Mouse (Mus musculus) testis, postnatal 10 days (tissue): Measurements from ENCODE around the gene Xpo6.

Experiments
- DNase-seq: peaks from one replicate; pipeline ENCODE4 v3.0.0; 2021; ENCODE audit warnings: low spot score

Xpo6 gene

GRCm38 (mm10) chr7:126194175-126194574, 6.1 kb downstream of the Xpo6 start:
- no peak for DNase-seq

- no peak for DNase-seq
Measured at GRCm38 (mm10) chr7:126191471-126191870, 8.8 kb downstream of the Xpo6 start.

GRCm38 (mm10) chr7:126189517-126189916, 10.8 kb downstream of the Xpo6 start:
- no peak for DNase-seq

GRCm38 (mm10) chr7:126185999-126186398, 14.3 kb downstream of the Xpo6 start:
- DNase-seq = no peak

GRCm38 (mm10) chr7:126183583-126183982, 16.7 kb downstream of the Xpo6 start:
- no peak for DNase-seq

GRCm38 (mm10) chr7:126181487-126181886, 18.8 kb downstream of the Xpo6 start:
- DNase-seq = no peak

GRCm38 (mm10) chr7:126180956-126181355, 19.3 kb downstream of the Xpo6 start:
- DNase-seq = peak; percentile 68

- DNase-seq = no peak
Measured at GRCm38 (mm10) chr7:126178804-126179203, 21.5 kb downstream of the Xpo6 start.

- no peak for DNase-seq
Measured at GRCm38 (mm10) chr7:126175999-126176398, 24.3 kb downstream of the Xpo6 start.

- DNase-seq = no peak
Measured at GRCm38 (mm10) chr7:126175456-126175855, 24.8 kb downstream of the Xpo6 start.

GRCm38 (mm10) chr7:126174863-126175262, 25.4 kb downstream of the Xpo6 start:
- DNase-seq = no peak

- DNase-seq = no peak
Measured at GRCm38 (mm10) chr7:126172001-126172400, 28.3 kb downstream of the Xpo6 start.

- DNase-seq = no peak
Measured at GRCm38 (mm10) chr7:126168584-126168983, 31.7 kb downstream of the Xpo6 start.

GRCm38 (mm10) chr7:126167426-126167825, 32.9 kb downstream of the Xpo6 start:
- no peak for DNase-seq

- DNase-seq = no peak
Measured at GRCm38 (mm10) chr7:126166571-126166970, 33.7 kb downstream of the Xpo6 start.

- DNase-seq = no peak
Measured at GRCm38 (mm10) chr7:126158238-126158637, 42.1 kb downstream of the Xpo6 start.

GRCm38 (mm10) chr7:126155746-126156145, 44.6 kb downstream of the Xpo6 start:
- DNase-seq = no peak

GRCm38 (mm10) chr7:126154731-126155130, 45.6 kb downstream of the Xpo6 start:
- no peak for DNase-seq

GRCm38 (mm10) chr7:126152324-126152723, 48.0 kb downstream of the Xpo6 start:
- no peak for DNase-seq

GRCm38 (mm10) chr7:126146156-126146555, 54.1 kb downstream of the Xpo6 start:
- no peak for DNase-seq

- no peak for DNase-seq
Measured at GRCm38 (mm10) chr7:126144364-126144763, 55.9 kb downstream of the Xpo6 start.

GRCm38 (mm10) chr7:126137850-126138249, 62.5 kb downstream of the Xpo6 start:
- no peak for DNase-seq

- no peak for DNase-seq
Measured at GRCm38 (mm10) chr7:126135391-126135790, 64.9 kb downstream of the Xpo6 start.

GRCm38 (mm10) chr7:126134634-126135321, 65.5 kb downstream of the Xpo6 start:
- no peak for DNase-seq
